Mouse (Mus musculus): ENCODE results near the gene Pter.

Gene Pter

GRCm38 (mm10) chr2:13009261-13009972 lies 85.6 kb downstream of the Pter start:
- no peak for DNase-seq (ENCODE audit: low read depth)

GRCm38 (mm10) chr2:13010030-13010459 lies 86.2 kb downstream of the Pter start:
- DNase-seq (ENCODE audit: low read depth): no peak

- peak; percentile 65 for DNase-seq (ENCODE audit: low read depth)
These were observed 86.9 kb downstream of the Pter start for GRCm38 (mm10) chr2:13010460-13011341.

GRCm38 (mm10) chr2:13011472-13011871 lies 87.6 kb downstream of the Pter start, which contains the start of gene C1ql3:
Gene C1ql3, minus strand, starts transcription at chr2:13011806.
- DNase-seq (ENCODE audit: low read depth): peak; percentile 2

- no peak for DNase-seq (ENCODE audit: low read depth)
These were observed 88.1 kb downstream of the Pter start for GRCm38 (mm10) chr2:13011973-13012372.

GRCm38 (mm10) chr2:13018382-13018781 lies 94.5 kb downstream of the Pter start:
- no peak for DNase-seq (ENCODE audit: low read depth)

GRCm38 (mm10) chr2:13018861-13019260 lies 95.0 kb downstream of the Pter start:
- no peak for DNase-seq (ENCODE audit: low read depth)

- DNase-seq (ENCODE audit: low read depth): peak; percentile 46
These were observed 114.9 kb downstream of the Pter start for GRCm38 (mm10) chr2:13038772-13039171.

GRCm38 (mm10) chr2:13039785-13040184 lies 115.9 kb downstream of the Pter start:
- no peak for DNase-seq (ENCODE audit: low read depth)

GRCm38 (mm10) chr2:13044555-13044954 lies 120.7 kb downstream of the Pter start:
- no peak for DNase-seq (ENCODE audit: low read depth)

GRCm38 (mm10) chr2:13048649-13049048 lies 124.8 kb downstream of the Pter start:
- no peak for DNase-seq (ENCODE audit: low read depth)
